10 mouse cellular contexts compared by ENCODE assay signal in genomic region chr1:162281981-162282381, GRCm38 (mm10).
DNase-seq lines count a peak whose midpoint lies in the region; ATAC-seq and TF ChIP-seq lines count a peak whose summit lies in the region.
"Had no signal": no experiment of that assay in that cellular context is flagged by ENCODE, and none has a peak within 500 bp of the region (broad histone marks: within the 10 kb centered on the region; RNA-seq: fewer than 3 reads in every experiment).

No protein-coding gene starts in this region.

- H3K4me1 ChIP-seq in heart, embryonic 10.5 days, result peaks cover 7% of the 10 kb centered on the region
- peaks cover 5 to 25% of the 10 kb centered on the region in 2 experiments; a peak in 3 of 4 replicates for H3K4me1 ChIP-seq in CH12.LX (ENCODE audit: control insufficient read depth in 1 of 2, insufficient read depth in 2 of 2)
- peaks cover 14% of the 10 kb centered on the region for H3K4me1 ChIP-seq in limb, embryonic 13.5 days

- peak overlapping the region; percentile 42; the same call in 1 of the 2 replicates for H3K27ac ChIP-seq in heart, embryonic 10.5 days
- H3K27ac ChIP-seq in CH12.LX (ENCODE audit: insufficient read depth, low read depth), result no peak overlapping the region
- H3K27ac ChIP-seq in limb, embryonic 13.5 days, result peak overlapping the region; percentile 61; the same call in 1 of the 2 replicates

- WGBS in heart, embryonic 10.5 days, result 50% methylated on average over 7 of the region's 7 CpGs
- WGBS in limb, embryonic 13.5 days, result 13% methylated on average over 7 of the region's 7 CpGs

- H3K79me2 ChIP-seq in CH12.LX (replicated peaks; ENCODE audit: control insufficient read depth, extremely low read depth, insufficient read depth, poor library complexity, severe bottlenecking), result no peaks in the 10 kb centered on the region

- 0 out of 2 replicates have a peak overlapping the region, but pooled peaks have one; percentile 21 for H3K9ac ChIP-seq in CH12.LX (ENCODE audit: insufficient read depth, low read depth)
- no peak overlapping the region for H3K9ac ChIP-seq in limb, embryonic 13.5 days
- H3K9ac ChIP-seq: lung, embryonic 14.5 days had no signal

- no peak; the same call in 1 of the 2 replicates for TF ChIP-seq RAD21 in CH12.LX (IDR thresholded peaks at IDR 0.05; ENCODE audit: low read depth, low read length)

- no peak for TF ChIP-seq CTCF in CH12.LX (conservative IDR thresholded peaks at IDR 0.05 in 1 of 2, IDR thresholded peaks at IDR 0.05 in 1 of 2; ENCODE audit: low read depth in 2 of 2, low read length in 2 of 2)

- no peak for TF ChIP-seq POLR2A in CH12.LX (IDR thresholded peaks at IDR 0.05; ENCODE audit: low read depth, low read length)

- DNase-seq in heart, embryonic 10.5 days (ENCODE audit: low spot score), result no peak
- no peak for DNase-seq in heart, adult 9 months (ENCODE audit: low spot score in 2 of 2)
- DNase-seq in CH12.LX (ENCODE audit: extremely low read depth), result peak; percentile 62
- DNase-seq in kidney, adult 11 months, result peak; percentile 49
- DNase-seq in ovary, postnatal 10 days (ENCODE audit: low spot score), result no peak
- DNase-seq in ovary, adult 18-20 months (ENCODE audit: low spot score), result no peak
- DNase-seq: lung, embryonic 14.5 days had no signal

- H3K4me2 ChIP-seq in CH12.LX (ENCODE audit: insufficient read depth, low read depth, poor library complexity, severe bottlenecking), result peak overlapping the region; percentile 55
- H3K4me2 ChIP-seq in limb, embryonic 13.5 days (replicated peaks), result no peak overlapping the region
- H3K4me2 ChIP-seq: heart, embryonic 11.5 days; lung, embryonic 14.5 days had no signal

- H3K4me3 ChIP-seq in heart, embryonic 10.5 days, result no peak overlapping the region
- no peak overlapping the region for H3K4me3 ChIP-seq in CH12.LX (replicated peaks in 1 of 3; ENCODE audit: low read depth in 2 of 3, low read length in 2 of 3, poor library complexity in 1 of 3)
- no peak overlapping the region for H3K4me3 ChIP-seq in limb, embryonic 13.5 days

- H3K27me3 ChIP-seq in heart, embryonic 10.5 days (ENCODE audit: insufficient read depth, poor library complexity, severe bottlenecking), result no peaks in the 10 kb centered on the region
- H3K27me3 ChIP-seq in CH12.LX (replicated peaks), result no peaks in the 10 kb centered on the region
- H3K27me3 ChIP-seq in limb, embryonic 13.5 days, result no peaks in the 10 kb centered on the region

- no peaks in the 10 kb centered on the region for H3K9me3 ChIP-seq in heart, embryonic 10.5 days
- no peaks in the 10 kb centered on the region for H3K9me3 ChIP-seq in CH12.LX (replicated peaks; ENCODE audit: low read length)
- H3K9me3 ChIP-seq in limb, embryonic 13.5 days, result no peaks in the 10 kb centered on the region

- in situ Hi-C loops in CH12.LX (cut with MboI; ENCODE audit: low pct_ligation_motif_present, low pct_unique_long_range_greater_than_20kb, low sequenced_read_pairs), result no loop called here

- H3K36me3 ChIP-seq in heart, embryonic 10.5 days, result no peaks in the 10 kb centered on the region
- no peaks in the 10 kb centered on the region for H3K36me3 ChIP-seq in CH12.LX (replicated peaks in 1 of 2; ENCODE audit: control insufficient read depth in 1 of 2, insufficient read depth in 1 of 2, low read length in 1 of 2)
- H3K36me3 ChIP-seq in limb, embryonic 13.5 days, result no peaks in the 10 kb centered on the region

- dilution Hi-C loops in CH12.LX (cut with MboI; ENCODE audit: extremely low pct_ligation_motif_present, extremely low pct_unique_long_range_greater_than_20kb, low sequenced_read_pairs), result no loop called here

- peak; percentile 85 for ATAC-seq in limb, embryonic 13.5 days (ENCODE audit: low FRiP score, low read depth)
- no peak for ATAC-seq in erythroid progenitor cell, adult 5-6 weeks (replicated peaks; ENCODE audit: low FRiP score, poor library complexity, severe bottlenecking)

- peak; percentile 42; the same call in 1 of the 2 replicates for TF ChIP-seq EP300 in CH12.LX (IDR thresholded peaks at IDR 0.05; ENCODE audit: low read length)

TF ChIP-seq in CH12.LX, 34 proteins besides CTCF, POLR2A, EP300 and RAD21:
- TF ChIP-seq TBP (conservative IDR thresholded peaks at IDR 0.05; ENCODE audit: low read depth, low read length), result no peak
- TF ChIP-seq ZMIZ1 (IDR thresholded peaks at IDR 0.05; ENCODE audit: low read depth, low read length), result no peak
- no peak for TF ChIP-seq HCFC1 (IDR thresholded peaks at IDR 0.05; ENCODE audit: low read depth, low read length)
- TF ChIP-seq UBTF (IDR thresholded peaks at IDR 0.05; ENCODE audit: low read depth, low read length), result no peak
- no peak for TF ChIP-seq PAX5 (IDR thresholded peaks at IDR 0.05; ENCODE audit: low read length)
- no peak for TF ChIP-seq POLR2AphosphoS2 (IDR thresholded peaks at IDR 0.05; ENCODE audit: low read depth, low read length)
- peak; percentile 71 for TF ChIP-seq BHLHE40 (IDR thresholded peaks at IDR 0.05; ENCODE audit: low read depth, low read length)
- TF ChIP-seq MYC (IDR thresholded peaks at IDR 0.05; ENCODE audit: low read depth, low read length), result peak; percentile 31; the same call in 1 of the 2 replicates
- peak; percentile 56; the same call in 1 of the 2 replicates for TF ChIP-seq MEF2A (IDR thresholded peaks at IDR 0.05; ENCODE audit: borderline replicate concordance, low read depth, low read length)
- no peak for TF ChIP-seq NELFE (IDR thresholded peaks at IDR 0.05; ENCODE audit: low read depth, low read length)
- no peak for TF ChIP-seq CHD2 (IDR thresholded peaks at IDR 0.05; ENCODE audit: low read length)
- TF ChIP-seq GABPA (IDR thresholded peaks at IDR 0.05; ENCODE audit: insufficient replicate concordance, low read depth, low read length), result no peak
- no peak for TF ChIP-seq ZC3H11A (IDR thresholded peaks at IDR 0.05; ENCODE audit: low read depth, low read length)
- TF ChIP-seq JUN (IDR thresholded peaks at IDR 0.05; ENCODE audit: insufficient read depth, low read depth, low read length), result no peak
- TF ChIP-seq RCOR1 (conservative IDR thresholded peaks at IDR 0.05; ENCODE audit: low read depth, low read length), result no peak
- no peak for TF ChIP-seq NRF1 (IDR thresholded peaks at IDR 0.05; ENCODE audit: low read depth, low read length)
- TF ChIP-seq SMC3 (IDR thresholded peaks at IDR 0.05; ENCODE audit: low read depth, low read length), result peak; percentile 15; the same call in 1 of the 2 replicates
- TF ChIP-seq MAZ (IDR thresholded peaks at IDR 0.05; ENCODE audit: low read depth, low read length), result no peak
- no peak for TF ChIP-seq CHD1 (IDR thresholded peaks at IDR 0.05; ENCODE audit: low read depth, low read length)
- peak; percentile 67; the same call in 1 of the 2 replicates for TF ChIP-seq TCF12 (IDR thresholded peaks at IDR 0.05; ENCODE audit: low read depth, low read length)
- no peak for TF ChIP-seq ZKSCAN1 (IDR thresholded peaks at IDR 0.05; ENCODE audit: borderline replicate concordance, low read depth, low read length)
- TF ChIP-seq KAT2A (IDR thresholded peaks at IDR 0.05; ENCODE audit: insufficient replicate concordance, low read length), result no peak
- no peak for TF ChIP-seq MXI1 (IDR thresholded peaks at IDR 0.05; ENCODE audit: low read depth, low read length)
- no peak for TF ChIP-seq JUND (conservative IDR thresholded peaks at IDR 0.05; ENCODE audit: low read depth, low read length)
- peak; percentile 53; the same call in 1 of the 2 replicates for TF ChIP-seq ETS1 (conservative IDR thresholded peaks at IDR 0.05; ENCODE audit: low read depth, low read length)
- 0 out of 2 replicates have a peak, but pooled peaks have one; percentile 16 for TF ChIP-seq MAX (IDR thresholded peaks at IDR 0.05; ENCODE audit: low read length)
- no peak for TF ChIP-seq USF1 (IDR thresholded peaks at IDR 0.05; ENCODE audit: low read depth, low read length)
- no peak for TF ChIP-seq USF2 (conservative IDR thresholded peaks at IDR 0.05; ENCODE audit: low read depth, low read length)
- TF ChIP-seq ELF1 (IDR thresholded peaks at IDR 0.05; ENCODE audit: low read depth, low read length), result 0 out of 2 replicates have a peak, but pooled peaks have one; percentile 20
- no peak for TF ChIP-seq SIN3A (IDR thresholded peaks at IDR 0.05; ENCODE audit: low read length)
- peak; percentile 31; the same call in 1 of the 2 replicates for TF ChIP-seq IRF4 (IDR thresholded peaks at IDR 0.05; ENCODE audit: low read depth, low read length)
- TF ChIP-seq ZNF384 (IDR thresholded peaks at IDR 0.05; ENCODE audit: low read depth, low read length), result no peak
- no peak for TF ChIP-seq MAFK (IDR thresholded peaks at IDR 0.05; ENCODE audit: insufficient replicate concordance, low read length)
- no peak for TF ChIP-seq E2F4 (IDR thresholded peaks at IDR 0.05; ENCODE audit: insufficient replicate concordance, low read depth, low read length)

Comparison
In these comparisons a context has a peak if more than half of its experiments do, and no peak if none do; other contexts are left out.
1. DNase-seq: peak in CH12.LX (single experiment) and kidney, adult 11 months (single experiment); none in heart, embryonic 10.5 days (single experiment), heart, adult 9 months (0 of 2), ovary, postnatal 10 days (single experiment) and ovary, adult 18-20 months (single experiment).